37 mouse cellular contexts compared by ENCODE assay signal in genomic region chr17:40817340-40817943, GRCm38 (mm10). TPM values are rescaled to one million over a fixed set of nuclear protein-coding genes. Genes with fewer than 3 reads are reported as not detected.
DNase-seq lines count a peak whose midpoint lies in the region; ATAC-seq and TF ChIP-seq lines count a peak whose summit lies in the region.
"Had no signal": no experiment of that assay in that cellular context is flagged by ENCODE, and none has a peak within 500 bp of the region (broad histone marks: within the 10 kb centered on the region; RNA-seq: fewer than 3 reads in every experiment).

No protein-coding gene starts in this region.

- no peak overlapping the region for H3K9ac ChIP-seq in heart, embryonic 12.5 days
- H3K9ac ChIP-seq in liver, embryonic 14.5 days (replicated peaks) = peak overlapping the region; percentile 35
- H3K9ac ChIP-seq: forebrain, embryonic 15.5 days; hindbrain, embryonic 15.5 days; limb, embryonic 15.5 days; lung, embryonic 15.5 days had no signal

- no peak overlapping the region for H3K27ac ChIP-seq in heart, embryonic 12.5 days (ENCODE audit: poor library complexity, severe bottlenecking)
- peak overlapping the region; percentile 80 for H3K27ac ChIP-seq in liver, embryonic 14.5 days
- H3K27ac ChIP-seq: forebrain, embryonic 15.5 days; gastrocnemius, adult 2 months; hindbrain, embryonic 15.5 days; limb, embryonic 10.5 days; limb, embryonic 15.5 days; lung, embryonic 15.5 days had no signal

- peak overlapping the region; percentile 13; the same call in 1 of the 2 replicates for H3K4me2 ChIP-seq in heart, embryonic 12.5 days
- H3K4me2 ChIP-seq in liver, embryonic 14.5 days (ENCODE audit: low read depth) = peak overlapping the region; percentile 81
- H3K4me2 ChIP-seq: forebrain, embryonic 15.5 days; hindbrain, embryonic 15.5 days; limb, embryonic 15.5 days; lung, embryonic 15.5 days had no signal

- no peak overlapping the region for H3K4me3 ChIP-seq in heart, embryonic 12.5 days
- H3K4me3 ChIP-seq in liver, embryonic 14.5 days (ENCODE audit: insufficient read depth in 1 of 2, low read depth in 2 of 2, low read length in 2 of 2) = peak overlapping the region; percentile 53 to 58
- H3K4me3 ChIP-seq: forebrain, embryonic 15.5 days; gastrocnemius, adult 2 months; hindbrain, embryonic 15.5 days; limb, embryonic 10.5 days; limb, embryonic 15.5 days; lung, embryonic 15.5 days; megakaryocyte, embryonic 14.5 days had no signal

- H3K36me3 ChIP-seq in heart, embryonic 12.5 days = no peaks in the 10 kb centered on the region
- H3K36me3 ChIP-seq in liver, embryonic 14.5 days (replicated peaks; ENCODE audit: control insufficient read depth, insufficient read depth, low read depth) = peaks cover 40% of the 10 kb centered on the region
- H3K36me3 ChIP-seq: forebrain, embryonic 15.5 days; hindbrain, embryonic 15.5 days; limb, embryonic 10.5 days; limb, embryonic 15.5 days; lung, embryonic 15.5 days had no signal

- H3K4me1 ChIP-seq in heart, embryonic 12.5 days (replicated peaks) = no peaks in the 10 kb centered on the region
- H3K4me1 ChIP-seq in liver, embryonic 14.5 days (replicated peaks; ENCODE audit: control insufficient read depth in 2 of 2, insufficient read depth in 2 of 2, low read length in 1 of 2) = peaks cover 25 to 27% of the 10 kb centered on the region in 2 experiments
- H3K4me1 ChIP-seq: forebrain, embryonic 15.5 days; hindbrain, embryonic 15.5 days; limb, embryonic 10.5 days; limb, embryonic 15.5 days; lung, embryonic 15.5 days; megakaryocyte, embryonic 14.5 days had no signal

- H3K27me3 ChIP-seq in heart, embryonic 12.5 days (replicated peaks) = no peaks in the 10 kb centered on the region
- no peaks in the 10 kb centered on the region for H3K27me3 ChIP-seq in liver, embryonic 14.5 days (ENCODE audit: control insufficient read depth, insufficient read depth, low read length)
- H3K27me3 ChIP-seq: forebrain, embryonic 15.5 days; hindbrain, embryonic 15.5 days; limb, embryonic 15.5 days; lung, embryonic 15.5 days; megakaryocyte, embryonic 14.5 days had no signal

- TF ChIP-seq CTCF in liver, embryonic 14.5 days (IDR thresholded peaks at IDR 0.05; ENCODE audit: low read depth) = no peak

- WGBS in heart, embryonic 12.5 days = 61% methylated on average over 4 of the region's 4 CpGs
- 17% methylated on average over 4 of the region's 4 CpGs for WGBS in liver, embryonic 14.5 days (ENCODE audit: insufficient replicate concordance)

- TF ChIP-seq EP300 in liver, embryonic 14.5 days (IDR thresholded peaks at IDR 0.05; ENCODE audit: low read depth) = peak; percentile 80

- no peaks in the 10 kb centered on the region for H3K9me3 ChIP-seq in heart, embryonic 12.5 days (replicated peaks)
- no peaks in the 10 kb centered on the region for H3K9me3 ChIP-seq in liver, embryonic 14.5 days (ENCODE audit: control insufficient read depth, low read length)
- H3K9me3 ChIP-seq: forebrain, embryonic 15.5 days; hindbrain, embryonic 15.5 days; limb, embryonic 10.5 days; limb, embryonic 15.5 days; lung, embryonic 15.5 days; megakaryocyte, embryonic 14.5 days had no signal

- no peak for ATAC-seq in heart, embryonic 12.5 days (ENCODE audit: insufficient number of reproducible peaks, low FRiP score)
- 0 out of 2 replicates have a peak, but pooled peaks have one; percentile 29 for ATAC-seq in erythroblast, adult 5-6 weeks (replicated peaks; ENCODE audit: low FRiP score, poor library complexity, severe bottlenecking)
- peak; percentile 81 for ATAC-seq in liver, embryonic 14.5 days (ENCODE audit: insufficient read depth)
- ATAC-seq in megakaryocyte-erythroid progenitor cell, adult 5-6 weeks (replicated peaks; ENCODE audit: low FRiP score, low TSS enrichment, poor library complexity, severe bottlenecking) = peak; percentile 81
- ATAC-seq: forebrain, embryonic 15.5 days; inflammation-experienced regulatory T-cells, adult 6 months had no signal

- DNase-seq in heart, adult 18-20 months = no peak
- DNase-seq in liver, embryonic 14.5 days (ENCODE audit: low read depth in 3 of 3, low spot score in 3 of 3) = peak in 1 of 3 experiments; percentile 41
- DNase-seq in right cerebral cortex, postnatal 10 days (ENCODE audit: low spot score in 2 of 2) = no peak
- DNase-seq in cerebellum, adult 11 months = no peak
- DNase-seq: adrenal gland, postnatal 25 days; cerebellum, adult 2 months; cerebellum, postnatal 14 days; gastrocnemius, adult 2 months; kidney, adult 11 months; kidney, postnatal 14 days; layer of hippocampus, adult 9-11 months; lung, postnatal 36 days; midbrain, embryonic 14.5 days; retina, postnatal 1 day; thymus, adult 2 months; thymus, postnatal 36 days had no signal

RNA-seq across cellular contexts. Expression of gene Rhag, which starts 6.5 kb away (rescaled TPM):
- polyA plus RNA-seq in heart, embryonic 12.5 days (2016; fragmentation: Nextera tagmentation; extraction: Ambion mirVana) = 9.7 and 14.1 TPM in 2 replicates
- total RNA-seq in heart, adult 18-20 months (2021) = not detected
- 918 and 923 TPM in 2 replicates for total RNA-seq in erythroblast, adult 5-6 weeks (2015; ENCODE audit: low replicate concordance)
- 744 and 814 TPM in 2 replicates for total RNA-seq in erythroblast, adult 5-6 weeks (2017; ENCODE audit: low replicate concordance)
- 132 and 143 TPM in 2 replicates for polyA plus RNA-seq in liver, embryonic 14.5 days (2012; rRNA removed)
- polyA plus RNA-seq in liver, embryonic 14.5 days (2014; fragmentation: Nextera tagmentation; extraction: Ambion mirVana) = 209 and 210 TPM in 2 replicates
- 98.6 and 128 TPM in 2 replicates for total RNA-seq in megakaryocyte-erythroid progenitor cell, adult 5-6 weeks (2014; fragmentation: Nextera tagmentation)
- 54.1 and 79.9 TPM in 2 replicates for total RNA-seq in megakaryocyte-erythroid progenitor cell, adult 5-6 weeks (2017)
- total RNA-seq: adrenal gland, adult 18-20 months; adrenal gland, postnatal 25 days; gastrocnemius, adult 2 months; left cerebral cortex, postnatal 10 days; monocyte, adult 5-6 weeks had no signal
- polyA plus RNA-seq: cerebellum, adult 2 months; cortical plate, adult 2 months; inflammation-experienced regulatory T-cells, adult 6 months; thymus, adult 2 months had no signal

RNA-seq across cellular contexts. Expression of gene Crisp2, which starts 10.6 kb away (rescaled TPM):
- not detected in 2 replicates for polyA plus RNA-seq in heart, embryonic 12.5 days (2016; fragmentation: Nextera tagmentation; extraction: Ambion mirVana)
- not detected for total RNA-seq in heart, adult 18-20 months (2021)
- total RNA-seq in erythroblast, adult 5-6 weeks (2015; ENCODE audit: low replicate concordance) = 1.0 TPM in 1 of 2 replicates, not detected in the other
- 3.7 and 5.9 TPM in 2 replicates for total RNA-seq in erythroblast, adult 5-6 weeks (2017; ENCODE audit: low replicate concordance)
- polyA plus RNA-seq in liver, embryonic 14.5 days (2012; rRNA removed) = 0.11 and 0.22 TPM in 2 replicates
- 0.29 and 0.43 TPM in 2 replicates for polyA plus RNA-seq in liver, embryonic 14.5 days (2014; fragmentation: Nextera tagmentation; extraction: Ambion mirVana)
- total RNA-seq in megakaryocyte-erythroid progenitor cell, adult 5-6 weeks (2014; fragmentation: Nextera tagmentation) = 3.8 TPM in 1 of 2 replicates, not detected in the other
- 3.1 TPM in 1 of 2 replicates, not detected in the other for total RNA-seq in megakaryocyte-erythroid progenitor cell, adult 5-6 weeks (2017)
- total RNA-seq: adrenal gland, adult 18-20 months; adrenal gland, postnatal 25 days; gastrocnemius, adult 2 months; gastrocnemius, postnatal 4 days; hematopoietic stem cell, adult 5-6 weeks; left cerebral cortex, postnatal 10 days; monocyte, adult 5-6 weeks had no signal
- polyA plus RNA-seq: cerebellum, adult 2 months; cortical plate, adult 2 months; embryonic facial prominence, embryonic 14.5 days; forebrain, embryonic 15.5 days; heart, postnatal 0 days; inflammation-experienced regulatory T-cells, adult 6 months; kidney, embryonic 14.5 days; limb, embryonic 10.5 days; limb, embryonic 15.5 days; lung, embryonic 15.5 days; midbrain, embryonic 14.5 days; neural tube, embryonic 14.5 days; spleen, adult 2 months had no signal

Comparison
In these comparisons a context has a peak if more than half of its experiments do, and no peak if none do; other contexts are left out.
1. RNA of gene Rhag, which starts 6.5 kb away (total RNA-seq): 744 to 923 TPM in erythroblast, adult 5-6 weeks and 54.1 to 128 TPM in megakaryocyte-erythroid progenitor cell, adult 5-6 weeks; not detected in heart, adult 18-20 months; every median in the first group is over 10 times any median in the second.